Mouse (Mus musculus) naive thymus-derived CD4-positive, alpha-beta T cell, adult 2 months (primary cell): ENCODE measurements at regions not wholly inside any gene's neighbourhood (a gene's known extent, or its start where the extent isn't known, plus 50 kb on each side); places are given as distances from the start of the nearest gene placed in this dataset.
A peak's percentile ranks its signal among the peaks of the same experiment; 100 is the strongest.

Experiments used
- DNase-seq: peaks from one replicate; pipeline ENCODE4 v3.0.0-alpha.2; 2011; ENCODE audit warnings: low read depth

DNA sequence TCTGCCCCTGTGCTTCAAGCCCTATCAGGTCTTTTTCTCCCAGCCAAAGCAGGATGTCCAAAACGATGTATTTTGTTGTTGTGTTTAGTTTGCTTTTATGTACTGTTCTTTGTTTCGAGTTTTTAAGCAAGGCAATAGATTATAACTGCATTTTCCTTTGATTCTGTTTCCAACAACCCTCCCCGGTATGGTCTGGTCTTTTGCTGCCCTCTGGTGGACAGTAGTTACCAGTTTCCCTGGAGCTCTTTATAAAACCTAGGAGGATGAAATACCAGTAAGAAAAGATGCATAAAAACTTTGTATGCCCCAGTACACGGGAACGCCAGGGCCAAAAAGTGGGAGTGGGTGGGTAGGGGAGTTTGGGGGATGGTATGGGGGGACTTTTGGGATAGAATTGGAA lies 73.9 kb upstream of the Itm2a start:
- DNase-seq, result peak; percentile 69

DNA sequence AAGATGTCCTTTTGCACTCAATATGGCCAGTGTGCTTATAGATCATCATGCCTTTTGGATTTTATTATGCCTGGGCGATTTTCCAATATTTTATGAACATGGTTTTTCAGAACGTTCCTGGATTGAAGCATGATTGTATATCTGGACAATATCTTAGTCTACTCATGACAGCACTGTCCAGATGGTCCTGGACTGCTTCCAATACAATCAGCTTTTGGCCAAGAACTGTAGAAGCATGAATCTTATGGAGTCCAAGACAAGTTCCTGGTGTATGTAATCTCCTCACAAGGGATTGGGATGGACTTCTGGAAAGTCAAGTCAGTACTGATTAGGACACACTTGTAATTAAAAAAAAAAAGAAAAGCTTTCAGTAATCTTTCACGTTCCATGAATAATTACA lies 66.1 kb upstream of the Itm2a start:
- no peak for DNase-seq
